Mouse (Mus musculus): Measurements from ENCODE around the gene Mitd1. TPM values are rescaled to one million over a fixed set of nuclear protein-coding genes. Genes with fewer than 3 reads are reported as not detected.

Gene Mitd1
- total and polyA plus RNA-seq, 2 experiments from 2014 or later: 3.0 to 8.6 TPM

DNA sequence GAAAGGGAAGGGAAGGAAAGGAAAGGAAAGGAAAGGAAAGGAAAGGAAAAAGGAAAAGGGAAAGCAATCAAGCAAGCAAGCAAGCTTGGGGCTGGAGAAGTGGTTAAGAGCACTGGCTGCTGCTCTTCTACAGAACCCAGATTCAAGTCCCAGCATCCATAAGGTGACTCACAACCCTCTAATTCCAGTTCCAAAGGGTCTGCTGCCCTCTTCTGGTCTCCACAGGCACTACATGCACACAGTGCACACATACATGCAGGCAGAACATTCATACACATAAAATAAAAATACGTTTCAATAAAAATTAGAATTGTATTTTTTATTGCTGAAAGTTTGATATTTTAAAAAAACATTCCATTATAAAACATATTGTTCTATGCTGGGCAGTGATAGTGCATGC lies 23.2 kb downstream of the Mitd1 start:
- Histone ChIP-seq H3K4me3 (ENCODE audit: low read depth, low read length) (no peak overlapping the region), H3K4me1 (ENCODE audit: insufficient read depth, low read length) (0 out of 2 replicates have a peak, but pooled peaks cover 3% of the 10 kb centered on the region), H3K4me2 (ENCODE audit: low read depth, low read length, poor library complexity, severe bottlenecking) (no peak overlapping the region), H3K27me3 (ENCODE audit: insufficient read depth, low read length) (0 out of 2 replicates have a peak, but pooled peaks cover 5% of the 10 kb centered on the region), H3K27ac (ENCODE audit: low read depth, low read length) (no peak overlapping the region), H3K9ac (replicated peaks; ENCODE audit: low read length, poor library complexity, severe bottlenecking) (no peak overlapping the region), H3K36me3 (ENCODE audit: insufficient read depth, low read length) (no peaks in the 10 kb centered on the region), H3K9me3 (ENCODE audit: low read length) (no peaks in the 10 kb centered on the region)
- DNase-seq (ENCODE audit: low spot score) (no peak), ATAC-seq (ENCODE audit: low FRiP score) (no peak)
- TF ChIP-seq CTCF (IDR thresholded peaks at IDR 0.05): peak; percentile 70
- WGBS: 76% methylated on average over 1 of the region's 1 CpGs

DNA sequence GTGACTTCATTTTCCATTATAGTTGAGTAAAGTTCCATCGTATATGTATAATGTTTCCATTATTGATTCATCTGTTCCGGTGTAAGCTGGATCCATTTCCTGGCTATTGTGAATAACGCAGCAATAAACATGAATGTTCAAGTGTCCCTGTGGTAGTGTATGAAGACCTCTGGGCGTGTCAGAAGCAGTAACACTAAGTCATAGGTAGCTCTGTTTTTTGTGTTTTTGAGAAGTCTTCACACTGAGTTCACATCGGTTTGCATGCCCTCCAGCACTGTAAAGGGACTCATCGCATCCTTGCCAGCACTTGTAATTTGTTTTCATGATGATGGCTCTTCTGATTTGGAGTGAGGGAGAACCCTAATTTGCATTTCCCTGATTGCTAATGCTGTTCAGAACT lies 23.9 kb downstream of the Mitd1 start, which contains the start of gene Tsga10:
TSS of gene Tsga10 (minus strand) at position 144 of the 400 bp plus-strand sequence.
- Histone ChIP-seq H3K27ac (ENCODE audit: low read depth, low read length) (peak within 1 kb of the TSS; percentile 90), H3K4me2 (ENCODE audit: low read depth, low read length, poor library complexity, severe bottlenecking) (peak within 1 kb of the TSS; percentile 65), H3K36me3 (ENCODE audit: insufficient read depth, low read length) (no peaks in the 10 kb centered on the region), H3K9ac (replicated peaks; ENCODE audit: low read length, poor library complexity, severe bottlenecking) (peak within 1 kb of the TSS; percentile 76), H3K4me3 (ENCODE audit: low read depth, low read length) (peak within 1 kb of the TSS; percentile 72), H3K4me1 (ENCODE audit: insufficient read depth, low read length) (no peaks in the 10 kb centered on the region), H3K9me3 (ENCODE audit: low read length) (no peaks in the 10 kb centered on the region), H3K27me3 (ENCODE audit: insufficient read depth, low read length) (0 out of 2 replicates have a peak, but pooled peaks cover 5% of the 10 kb centered on the region)
- ATAC-seq (ENCODE audit: low FRiP score) (no peak), DNase-seq (ENCODE audit: low spot score) (no peak)
- TF ChIP-seq CTCF (IDR thresholded peaks at IDR 0.05): no peak
- 84% methylated on average over 6 of the region's 6 CpGs for WGBS

DNA sequence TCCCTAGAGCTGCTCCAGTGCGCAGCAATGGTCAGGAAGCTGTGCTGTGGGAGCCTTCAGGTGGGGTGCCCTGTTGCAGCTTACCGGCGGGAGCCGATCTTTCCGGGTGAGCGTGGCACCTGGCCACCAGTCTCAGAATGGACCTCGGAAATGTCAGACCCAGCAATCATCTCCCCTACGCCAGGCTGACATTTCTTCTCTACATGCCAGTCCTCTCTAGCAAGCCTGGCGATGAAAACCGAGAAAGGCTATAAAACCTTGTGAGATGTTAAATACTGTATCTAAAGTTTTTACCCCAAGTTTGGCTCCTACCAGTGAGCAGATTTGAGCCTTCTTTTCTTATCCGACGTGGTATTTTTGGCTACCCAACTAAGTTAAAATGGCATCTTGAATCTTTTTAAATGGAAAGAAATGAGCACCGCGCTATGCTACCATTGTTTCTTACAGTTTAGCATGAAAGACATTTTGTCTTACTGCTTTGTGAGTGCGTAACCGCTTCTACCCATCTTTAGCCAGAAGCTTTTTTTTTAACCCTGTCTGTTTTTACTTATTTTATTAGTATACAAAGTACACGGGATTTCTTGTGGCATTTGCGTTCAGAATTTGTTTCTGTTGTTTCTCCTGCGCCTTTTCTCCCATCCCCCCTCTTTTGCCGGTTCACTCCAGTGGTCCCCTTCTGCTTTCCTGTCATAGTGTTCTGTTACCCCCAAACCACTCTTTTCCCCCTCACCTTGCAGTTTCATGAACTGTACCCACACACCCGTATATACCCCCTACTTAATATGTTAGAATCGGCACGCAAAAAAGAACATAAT lies 24.6 kb downstream of the Mitd1 start:
- Histone ChIP-seq H3K27ac (ENCODE audit: low read depth, low read length) (peak overlapping the region; percentile 90), H3K4me3 (ENCODE audit: low read depth, low read length) (peak overlapping the region; percentile 72), H3K4me2 (ENCODE audit: low read depth, low read length, poor library complexity, severe bottlenecking) (peak overlapping the region; percentile 65), H3K9ac (replicated peaks; ENCODE audit: low read length, poor library complexity, severe bottlenecking) (peak overlapping the region; percentile 76), H3K27me3 (ENCODE audit: insufficient read depth, low read length) (0 out of 2 replicates have a peak, but pooled peaks cover 5% of the 10 kb centered on the region), H3K9me3 (ENCODE audit: low read length) (no peaks in the 10 kb centered on the region), H3K4me1 (ENCODE audit: insufficient read depth, low read length) (no peaks in the 10 kb centered on the region), H3K36me3 (ENCODE audit: insufficient read depth, low read length) (no peaks in the 10 kb centered on the region)
- 9% methylated on average over 23 of the region's 23 CpGs for WGBS
- TF ChIP-seq CTCF (IDR thresholded peaks at IDR 0.05): no peak
- DNase-seq (ENCODE audit: low spot score): peak; percentile 14
- no peak for ATAC-seq (ENCODE audit: low FRiP score)

DNA sequence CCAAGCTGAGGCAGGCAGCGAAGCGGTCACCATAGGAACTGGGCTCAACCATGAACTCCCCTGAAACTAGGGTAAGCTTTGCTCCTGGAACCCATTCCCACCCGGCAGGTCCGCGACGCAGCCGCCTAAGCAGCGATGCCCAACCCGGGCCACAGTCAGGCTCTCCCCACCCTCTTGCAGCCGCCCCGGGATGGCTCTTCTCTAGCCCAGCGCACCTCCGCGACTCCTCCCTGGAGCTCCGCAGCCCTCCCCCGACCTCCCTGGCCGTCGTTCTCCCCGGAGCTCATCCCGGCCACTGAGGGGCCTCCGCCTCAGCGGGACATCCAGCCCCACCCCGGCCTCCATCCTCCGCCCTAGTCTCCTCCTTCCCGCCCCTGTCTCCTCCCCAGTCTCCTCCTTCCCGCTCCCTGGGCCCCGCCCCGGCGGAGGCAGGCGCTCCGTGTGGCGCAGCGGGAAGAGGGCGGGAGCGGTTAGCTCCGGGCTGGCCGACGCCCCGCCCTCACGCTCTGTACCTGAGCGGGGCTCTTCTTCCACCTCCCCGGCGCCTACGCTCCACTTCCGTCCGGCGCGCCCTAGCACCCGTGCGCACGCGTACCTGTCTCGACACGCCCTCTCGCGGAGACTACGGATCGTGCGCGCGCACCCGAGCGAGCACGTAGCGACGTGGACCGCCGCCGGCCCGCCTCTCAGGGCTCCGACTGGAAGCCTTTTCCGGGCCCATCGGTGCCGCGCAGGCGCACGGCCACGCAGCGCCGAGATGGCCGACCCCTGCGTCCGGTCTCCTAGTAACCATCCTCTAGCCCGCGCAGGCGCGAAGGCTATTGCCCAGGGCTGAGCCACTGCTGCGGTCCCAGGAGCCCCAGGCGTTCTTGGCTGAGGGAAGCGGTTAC lies 25.5 kb downstream of the Mitd1 start:
- ATAC-seq (ENCODE audit: low FRiP score) (peak; percentile 96), DNase-seq (ENCODE audit: low spot score) (peak; percentile 99)
- Histone ChIP-seq H3K4me3 (ENCODE audit: low read depth, low read length) (peak overlapping the region; percentile 72), H3K27ac (ENCODE audit: low read depth, low read length) (peak overlapping the region; percentile 90), H3K9ac (replicated peaks; ENCODE audit: low read length, poor library complexity, severe bottlenecking) (peak overlapping the region; percentile 76), H3K36me3 (ENCODE audit: insufficient read depth, low read length) (no peaks in the 10 kb centered on the region), H3K4me2 (ENCODE audit: low read depth, low read length, poor library complexity, severe bottlenecking) (peak overlapping the region; percentile 65), H3K9me3 (ENCODE audit: low read length) (no peaks in the 10 kb centered on the region), H3K4me1 (ENCODE audit: insufficient read depth, low read length) (no peaks in the 10 kb centered on the region), H3K27me3 (ENCODE audit: insufficient read depth, low read length) (0 out of 2 replicates have a peak, but pooled peaks cover 5% of the 10 kb centered on the region)
- under 1% methylated on average over 79 of the region's 90 CpGs for WGBS
- peak; percentile 73 for TF ChIP-seq CTCF (IDR thresholded peaks at IDR 0.05)

DNA sequence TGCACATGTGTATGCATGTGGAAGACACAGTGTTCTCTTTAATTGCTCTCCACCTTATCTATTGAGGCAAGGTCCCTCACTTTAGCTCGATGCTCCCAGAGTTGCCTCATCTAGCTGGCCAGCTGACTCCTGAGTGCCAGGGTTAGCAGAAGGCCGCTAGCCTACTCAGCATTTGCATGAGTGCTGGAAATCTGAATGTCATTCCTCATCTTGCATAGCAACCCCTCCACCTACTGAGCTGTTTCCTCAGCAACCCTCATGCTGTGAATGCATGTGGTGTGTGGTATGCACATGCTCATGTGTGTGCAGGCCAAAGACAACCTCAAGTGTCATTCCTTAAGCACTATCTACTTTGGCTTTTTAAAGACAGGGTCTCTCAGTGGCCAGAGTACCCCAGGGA lies 39.5 kb downstream of the Mitd1 start:
- no peak for ATAC-seq (ENCODE audit: low FRiP score)

More for the DNA sequence above, 39.5 kb downstream of the Mitd1 start:
- Histone ChIP-seq H3K9ac (replicated peaks; ENCODE audit: low read length, poor library complexity, severe bottlenecking) (no peak overlapping the region), H3K36me3 (ENCODE audit: insufficient read depth, low read length) (peaks cover 6% of the 10 kb centered on the region; the same call in 1 of the 2 replicates), H3K4me2 (ENCODE audit: low read depth, low read length, poor library complexity, severe bottlenecking) (no peak overlapping the region), H3K9me3 (ENCODE audit: low read length) (no peaks in the 10 kb centered on the region), H3K4me3 (ENCODE audit: low read depth, low read length) (no peak overlapping the region), H3K4me1 (ENCODE audit: insufficient read depth, low read length) (no peaks in the 10 kb centered on the region), H3K27me3 (ENCODE audit: insufficient read depth, low read length) (no peaks in the 10 kb centered on the region), H3K27ac (ENCODE audit: low read depth, low read length) (no peak overlapping the region)
- no peak for DNase-seq (ENCODE audit: low spot score)
- 66% methylated on average over 2 of the region's 2 CpGs for WGBS
- TF ChIP-seq CTCF (IDR thresholded peaks at IDR 0.05): no peak

Data from midbrain, postnatal 0 days (tissue).